Mouse (Mus musculus): ENCODE measurements around the gene Jun. TPM values are rescaled to one million over a fixed set of nuclear protein-coding genes. Genes with fewer than 3 reads are reported as not detected.

The Jun gene
- polyA plus RNA-seq, 1 experiment from 2014 or later = 20.7 TPM

DNA sequence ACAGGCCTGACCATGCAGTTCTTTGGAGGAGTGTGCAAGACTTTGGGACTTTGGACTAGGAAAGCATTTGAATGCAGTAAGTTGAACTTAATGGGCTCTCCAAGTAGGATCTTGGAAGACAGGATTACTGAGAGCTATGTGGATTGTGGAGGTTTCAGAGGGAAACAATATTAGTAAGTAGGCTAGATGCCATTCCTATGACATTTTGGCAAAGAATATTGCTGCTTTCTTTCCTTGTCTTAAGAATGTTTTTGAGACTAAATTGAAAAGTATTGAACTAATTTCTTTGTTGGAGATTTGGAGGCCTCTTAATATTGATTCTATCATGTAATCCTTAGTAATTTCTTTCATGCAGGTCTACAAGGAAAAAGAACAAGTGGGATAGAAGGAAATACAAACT, 39.8 kb downstream of the Jun start:
- no peak overlapping the region for H3K4me3 ChIP-seq (ENCODE audit: low read depth, low read length)
- DNase-seq (ENCODE audit: low spot score) (no peak), ATAC-seq (replicated peaks; ENCODE audit: low FRiP score) (no peak)
- no peak overlapping the region for H3K27ac ChIP-seq (ENCODE audit: low read depth, low read length)
- H3K36me3 ChIP-seq (ENCODE audit: control insufficient read depth, insufficient read depth, low read length) = no peaks in the 10 kb centered on the region
- no peaks in the 10 kb centered on the region for H3K9me3 ChIP-seq (ENCODE audit: control insufficient read depth, low read length)
- H3K9ac ChIP-seq (ENCODE audit: low read depth, low read length) = no peak overlapping the region
- no peak overlapping the region for H3K4me2 ChIP-seq
- H3K27me3 ChIP-seq (replicated peaks; ENCODE audit: control insufficient read depth, insufficient read depth, low read length) = no peaks in the 10 kb centered on the region
- no peaks in the 10 kb centered on the region for H3K4me1 ChIP-seq (replicated peaks; ENCODE audit: control insufficient read depth, insufficient read depth, low read length)

DNA sequence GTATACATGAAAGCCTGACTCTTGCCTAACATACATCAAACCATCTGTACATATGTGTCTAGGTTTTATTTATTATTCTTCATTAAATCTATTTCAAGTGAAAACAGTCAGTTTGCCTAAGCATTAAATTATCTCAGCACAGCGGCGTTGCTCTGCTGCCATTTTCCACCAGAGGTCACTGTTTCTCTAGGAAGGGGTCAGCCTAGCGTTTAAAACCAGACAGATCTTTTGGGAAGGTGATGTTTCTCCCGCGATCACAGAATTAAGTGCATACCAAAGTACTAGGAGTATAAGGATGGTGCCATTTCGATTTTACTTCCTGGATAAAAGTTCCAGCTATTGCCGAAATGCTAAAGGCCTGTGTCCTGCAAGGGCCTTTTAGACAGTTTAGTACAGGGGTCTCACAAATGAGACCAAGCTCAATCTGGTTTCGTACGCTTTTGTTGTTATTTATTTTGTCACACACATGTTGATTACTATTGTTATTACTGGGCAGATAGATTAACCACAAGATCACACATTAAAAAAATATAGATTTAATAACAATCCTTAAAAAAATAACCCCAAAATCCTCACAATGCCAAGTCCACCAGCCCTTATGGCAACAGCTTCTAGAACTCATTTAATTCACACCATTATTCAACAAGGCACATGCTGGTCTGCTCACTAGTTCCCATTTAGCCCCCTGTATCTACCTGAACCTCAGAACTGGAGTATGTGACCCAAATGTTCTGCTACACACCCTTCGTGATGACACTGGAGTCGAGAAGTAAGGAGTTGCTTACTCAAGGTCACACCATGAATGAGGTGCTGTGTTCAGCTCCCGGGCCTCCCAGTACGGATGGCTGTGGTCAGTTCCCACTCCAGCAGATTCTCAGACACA, 43.6 kb downstream of the Jun start:
- Histone ChIP-seq H3K27ac (ENCODE audit: low read depth, low read length) (no peak overlapping the region), H3K4me3 (ENCODE audit: low read depth, low read length) (no peak overlapping the region), H3K27me3 (replicated peaks; ENCODE audit: control insufficient read depth, insufficient read depth, low read length) (no peaks in the 10 kb centered on the region), H3K4me2 (no peak overlapping the region), H3K4me1 (replicated peaks; ENCODE audit: control insufficient read depth, insufficient read depth, low read length) (no peaks in the 10 kb centered on the region), H3K9me3 (ENCODE audit: control insufficient read depth, low read length) (no peaks in the 10 kb centered on the region), H3K9ac (ENCODE audit: low read depth, low read length) (no peak overlapping the region), H3K36me3 (ENCODE audit: control insufficient read depth, insufficient read depth, low read length) (no peaks in the 10 kb centered on the region)
- 39% methylated on average over 13 of the region's 13 CpGs for WGBS
- peak; percentile 45 for DNase-seq (ENCODE audit: low spot score)
- no peak; the same call in 1 of the 2 replicates for ATAC-seq (replicated peaks; ENCODE audit: low FRiP score)

DNA sequence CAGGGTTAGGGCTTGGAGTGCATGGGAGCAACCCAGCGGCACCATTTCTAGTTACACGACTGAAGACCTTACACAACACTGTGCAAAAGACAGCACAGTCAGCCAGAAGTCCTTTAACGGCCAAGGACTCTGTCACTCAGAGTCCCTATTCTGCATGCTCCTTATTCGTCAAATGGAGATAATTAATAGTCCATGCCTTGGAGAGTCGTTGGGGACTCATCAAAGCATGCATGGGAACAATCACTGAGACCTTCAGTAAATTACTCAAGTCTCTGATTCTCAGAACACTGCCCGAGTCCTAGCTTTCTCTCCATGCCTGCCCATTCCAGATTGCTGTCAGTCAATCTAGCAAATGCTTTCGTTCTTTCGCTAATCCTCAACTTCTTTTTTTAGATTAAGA, 44.3 kb downstream of the Jun start:
- DNase-seq (ENCODE audit: low spot score) = no peak
- WGBS = 68% methylated on average over 8 of the region's 8 CpGs
- no peak overlapping the region for H3K9ac ChIP-seq (ENCODE audit: low read depth, low read length)
- no peaks in the 10 kb centered on the region for H3K27me3 ChIP-seq (replicated peaks; ENCODE audit: control insufficient read depth, insufficient read depth, low read length)
- ATAC-seq (replicated peaks; ENCODE audit: low FRiP score) = no peak
- no peak overlapping the region for H3K4me2 ChIP-seq
- H3K36me3 ChIP-seq (ENCODE audit: control insufficient read depth, insufficient read depth, low read length) = no peaks in the 10 kb centered on the region
- H3K27ac ChIP-seq (ENCODE audit: low read depth, low read length) = no peak overlapping the region
- H3K4me3 ChIP-seq (ENCODE audit: low read depth, low read length) = no peak overlapping the region
- H3K9me3 ChIP-seq (ENCODE audit: control insufficient read depth, low read length) = no peaks in the 10 kb centered on the region
- H3K4me1 ChIP-seq (replicated peaks; ENCODE audit: control insufficient read depth, insufficient read depth, low read length) = no peaks in the 10 kb centered on the region

DNA sequence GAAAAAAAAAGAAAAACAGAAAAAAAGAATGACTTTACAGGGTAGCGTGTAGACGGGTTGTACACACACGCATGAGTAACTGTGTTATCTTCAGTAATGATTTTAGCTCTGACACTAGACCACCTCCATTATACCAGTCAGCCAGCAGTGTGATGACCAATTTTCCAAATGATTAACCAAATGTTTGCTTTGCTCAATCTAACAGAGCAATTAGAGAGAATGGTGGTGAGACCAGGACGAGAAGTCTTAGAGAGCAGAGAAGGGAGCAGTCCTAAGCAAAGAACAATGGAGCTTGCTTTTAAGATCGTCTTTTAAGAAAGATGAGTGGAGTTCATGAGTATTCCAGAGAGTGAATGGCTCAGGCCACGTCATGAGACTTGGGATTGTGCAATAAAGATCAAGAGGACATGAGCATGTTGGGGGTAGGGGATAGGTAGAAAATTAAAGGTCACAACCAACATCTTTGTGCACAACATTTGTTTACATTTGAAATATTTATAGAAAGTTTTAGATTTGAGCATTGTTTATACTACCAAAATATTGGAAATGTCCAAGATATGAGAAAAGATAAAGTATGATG, 46.7 kb downstream of the Jun start:
- WGBS = 69% methylated on average over 6 of the region's 6 CpGs
- no peaks in the 10 kb centered on the region for H3K4me1 ChIP-seq (replicated peaks; ENCODE audit: control insufficient read depth, insufficient read depth, low read length)
- H3K27me3 ChIP-seq (replicated peaks; ENCODE audit: control insufficient read depth, insufficient read depth, low read length) = no peaks in the 10 kb centered on the region
- H3K4me2 ChIP-seq = no peak overlapping the region
- no peak overlapping the region for H3K27ac ChIP-seq (ENCODE audit: low read depth, low read length)
- no peaks in the 10 kb centered on the region for H3K36me3 ChIP-seq (ENCODE audit: control insufficient read depth, insufficient read depth, low read length)
- no peak overlapping the region for H3K4me3 ChIP-seq (ENCODE audit: low read depth, low read length)
- ATAC-seq (replicated peaks; ENCODE audit: low FRiP score) (no peak), DNase-seq (ENCODE audit: low spot score) (no peak)
- H3K9ac ChIP-seq (ENCODE audit: low read depth, low read length) = no peak overlapping the region
- no peaks in the 10 kb centered on the region for H3K9me3 ChIP-seq (ENCODE audit: control insufficient read depth, low read length)

DNA sequence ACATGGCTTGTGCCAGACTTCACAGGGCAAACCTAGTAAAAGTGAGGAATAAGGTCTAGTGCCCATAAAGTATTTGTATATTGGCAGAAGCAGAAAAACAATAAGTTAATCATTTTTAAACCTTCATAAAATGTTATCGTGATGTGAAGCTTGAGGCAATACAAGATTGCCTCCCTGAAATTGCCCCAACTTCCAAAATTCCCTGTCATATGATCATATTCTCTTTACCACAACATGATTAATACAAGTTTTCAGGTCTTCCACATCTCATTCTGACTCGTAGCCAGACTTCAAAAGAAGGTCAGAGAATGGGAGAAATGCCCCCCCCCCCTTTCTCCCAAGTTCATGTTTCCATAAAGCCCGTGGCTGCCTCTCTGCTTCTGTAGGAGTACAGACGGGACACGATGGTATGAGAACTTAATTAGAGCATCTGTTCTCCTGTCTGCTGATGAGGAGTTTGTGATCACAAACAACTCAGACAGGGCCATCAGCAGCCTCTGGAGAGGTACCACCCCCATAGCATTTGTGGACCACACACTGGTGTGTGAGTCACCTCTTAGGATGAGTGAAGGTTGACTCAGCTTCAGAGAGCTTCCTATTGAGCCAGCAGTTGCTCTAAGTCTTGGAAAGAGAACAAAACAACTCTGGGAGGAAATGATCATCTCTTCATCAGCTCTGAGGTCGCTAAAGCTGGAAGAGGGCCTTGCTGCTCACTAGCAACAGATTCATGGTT, 50.8 kb downstream of the Jun start:
- no peaks in the 10 kb centered on the region for H3K27me3 ChIP-seq (replicated peaks; ENCODE audit: control insufficient read depth, insufficient read depth, low read length)
- H3K4me3 ChIP-seq (ENCODE audit: low read depth, low read length) = no peak overlapping the region
- H3K27ac ChIP-seq (ENCODE audit: low read depth, low read length) = no peak overlapping the region
- no peak for DNase-seq (ENCODE audit: low spot score)
- H3K9me3 ChIP-seq (ENCODE audit: control insufficient read depth, low read length) = no peaks in the 10 kb centered on the region
- no peak overlapping the region for H3K4me2 ChIP-seq
- H3K4me1 ChIP-seq (replicated peaks; ENCODE audit: control insufficient read depth, insufficient read depth, low read length) = no peaks in the 10 kb centered on the region
- no peaks in the 10 kb centered on the region for H3K36me3 ChIP-seq (ENCODE audit: control insufficient read depth, insufficient read depth, low read length)
- no peak for ATAC-seq (replicated peaks; ENCODE audit: low FRiP score)
- H3K9ac ChIP-seq (ENCODE audit: low read depth, low read length) = no peak overlapping the region
- WGBS = 62% methylated on average over 6 of the region's 6 CpGs

DNA sequence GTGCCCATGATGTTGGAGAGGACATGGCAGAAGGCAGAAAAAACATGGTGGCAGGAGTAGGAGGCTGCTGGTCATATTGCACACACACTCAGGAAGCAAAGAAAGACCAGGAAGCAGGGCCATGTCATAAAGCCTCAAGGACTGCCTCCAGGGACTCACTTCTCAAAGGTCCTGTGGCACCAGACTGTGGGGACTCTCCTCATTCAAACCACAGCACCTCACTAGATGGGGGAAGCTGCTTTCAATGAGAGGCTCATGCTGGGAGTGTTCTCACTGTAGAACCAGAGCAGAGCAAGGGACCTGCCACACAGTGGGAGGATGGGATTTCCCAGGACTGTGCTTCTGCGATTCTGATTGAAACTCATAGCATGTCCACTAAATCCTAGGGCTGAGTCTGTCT, 51.9 kb downstream of the Jun start:
- no peak overlapping the region for H3K4me3 ChIP-seq (ENCODE audit: low read depth, low read length)
- no peak for ATAC-seq (replicated peaks; ENCODE audit: low FRiP score)
- H3K36me3 ChIP-seq (ENCODE audit: control insufficient read depth, insufficient read depth, low read length) = no peaks in the 10 kb centered on the region
- WGBS = 79% methylated on average over 1 of the region's 1 CpGs
- H3K27me3 ChIP-seq (replicated peaks; ENCODE audit: control insufficient read depth, insufficient read depth, low read length) = no peaks in the 10 kb centered on the region
- H3K9me3 ChIP-seq (ENCODE audit: control insufficient read depth, low read length) = no peaks in the 10 kb centered on the region
- no peak for DNase-seq (ENCODE audit: low spot score)
- no peak overlapping the region for H3K9ac ChIP-seq (ENCODE audit: low read depth, low read length)
- no peak overlapping the region for H3K27ac ChIP-seq (ENCODE audit: low read depth, low read length)
- H3K4me2 ChIP-seq = no peak overlapping the region
- H3K4me1 ChIP-seq (replicated peaks; ENCODE audit: control insufficient read depth, insufficient read depth, low read length) = no peaks in the 10 kb centered on the region

DNA sequence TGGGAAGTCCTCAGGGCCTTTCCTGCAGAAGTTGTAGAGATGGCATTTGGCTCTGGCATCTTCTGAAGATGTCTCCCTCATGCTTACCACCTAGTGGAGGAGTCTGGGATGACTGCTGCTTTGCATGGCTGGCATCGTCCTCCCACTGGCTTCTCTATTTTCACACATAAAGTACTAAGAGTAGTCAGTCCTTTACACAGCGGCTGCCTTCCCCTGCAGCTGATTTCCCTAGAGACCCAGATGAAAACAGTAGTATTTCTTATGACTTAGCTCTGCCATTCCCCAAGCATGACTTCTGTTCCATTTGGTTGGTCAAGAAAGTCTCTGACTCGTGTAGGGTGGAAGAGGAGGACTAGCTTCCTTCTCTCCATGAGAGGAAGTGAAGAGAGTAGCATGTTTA, 52.8 kb downstream of the Jun start:
- no peak overlapping the region for H3K4me2 ChIP-seq
- no peak overlapping the region for H3K4me3 ChIP-seq (ENCODE audit: low read depth, low read length)
- ATAC-seq (replicated peaks; ENCODE audit: low FRiP score) (no peak), DNase-seq (ENCODE audit: low spot score) (no peak)
- H3K9ac ChIP-seq (ENCODE audit: low read depth, low read length) = no peak overlapping the region
- WGBS = 63% methylated on average over 3 of the region's 3 CpGs
- H3K9me3 ChIP-seq (ENCODE audit: control insufficient read depth, low read length) = no peaks in the 10 kb centered on the region
- no peaks in the 10 kb centered on the region for H3K36me3 ChIP-seq (ENCODE audit: control insufficient read depth, insufficient read depth, low read length)
- H3K27ac ChIP-seq (ENCODE audit: low read depth, low read length) = no peak overlapping the region
- no peaks in the 10 kb centered on the region for H3K27me3 ChIP-seq (replicated peaks; ENCODE audit: control insufficient read depth, insufficient read depth, low read length)
- no peaks in the 10 kb centered on the region for H3K4me1 ChIP-seq (replicated peaks; ENCODE audit: control insufficient read depth, insufficient read depth, low read length)

Data from liver, embryonic 11.5 days (tissue).